Mouse (Mus musculus): ENCODE measurements at regions not wholly inside any gene's neighbourhood (a gene's known extent, or its start where the extent isn't known, plus 50 kb on each side); places are given as distances from the start of the nearest gene placed in this dataset.
A peak's percentile ranks its signal among the peaks of the same experiment; 100 is the strongest.

DNA sequence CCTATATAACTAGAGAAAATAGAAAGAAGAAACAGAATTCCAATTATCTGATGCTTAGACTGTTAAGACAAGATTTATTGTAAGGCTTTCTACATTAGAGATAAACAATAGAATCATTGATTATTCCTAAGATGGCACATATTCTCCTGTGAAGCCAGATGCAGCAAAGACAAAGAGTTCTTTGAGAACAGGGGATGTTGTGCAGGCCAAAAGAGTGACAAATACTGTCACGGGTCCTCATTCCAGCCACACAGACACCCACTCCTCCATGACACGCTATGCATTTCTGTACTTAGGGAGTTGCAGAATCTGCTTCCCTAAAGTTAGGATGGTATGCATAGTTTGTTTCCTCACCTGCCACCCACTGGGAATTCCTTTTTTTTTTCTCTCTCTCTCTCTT, 245.2 kb downstream of the Sv2b start:
- DNase-seq (ENCODE audit: low spot score in 2 of 2): no peak

- no peak for DNase-seq (ENCODE audit: low spot score in 2 of 2)
These were observed 258.8 kb downstream of the Sv2b start for GRCm38 (mm10) chr7:75050231-75050630.

- no peak for DNase-seq (ENCODE audit: low spot score in 2 of 2)
These were observed 259.3 kb downstream of the Sv2b start for GRCm38 (mm10) chr7:75049751-75050150.

- DNase-seq (ENCODE audit: low spot score in 2 of 2): no peak
These were observed 260.2 kb downstream of the Sv2b start for GRCm38 (mm10) chr7:75048822-75049221.

DNA sequence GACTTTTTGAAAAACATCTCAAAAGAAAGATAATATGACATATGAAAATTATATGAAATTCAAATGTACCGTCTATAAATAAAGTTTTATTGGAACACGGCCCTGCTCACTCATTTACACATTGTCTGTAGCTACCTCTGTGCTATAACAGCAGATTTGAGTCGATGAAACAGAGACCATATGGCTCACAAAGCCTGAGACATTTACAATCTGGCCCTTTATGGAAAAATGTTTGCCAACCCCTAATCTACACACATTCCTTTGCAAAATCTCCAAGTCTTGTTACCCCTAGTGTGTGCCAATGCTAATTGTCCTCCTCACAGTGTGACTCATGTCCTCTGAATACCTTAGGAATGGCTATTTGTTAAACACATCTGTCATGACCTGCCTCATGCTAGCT, 261.2 kb downstream of the Sv2b start:
- peak in 1 of 2 experiments; percentile 32 for DNase-seq (ENCODE audit: low spot score in 2 of 2)

GRCm38 (mm10) chr7:75040871-75041270, 268.2 kb downstream of the Sv2b start:
- no peak for DNase-seq (ENCODE audit: low spot score in 2 of 2)

GRCm38 (mm10) chr7:75026191-75026590, 282.9 kb downstream of the Sv2b start:
- DNase-seq (ENCODE audit: low spot score in 2 of 2): no peak

DNA sequence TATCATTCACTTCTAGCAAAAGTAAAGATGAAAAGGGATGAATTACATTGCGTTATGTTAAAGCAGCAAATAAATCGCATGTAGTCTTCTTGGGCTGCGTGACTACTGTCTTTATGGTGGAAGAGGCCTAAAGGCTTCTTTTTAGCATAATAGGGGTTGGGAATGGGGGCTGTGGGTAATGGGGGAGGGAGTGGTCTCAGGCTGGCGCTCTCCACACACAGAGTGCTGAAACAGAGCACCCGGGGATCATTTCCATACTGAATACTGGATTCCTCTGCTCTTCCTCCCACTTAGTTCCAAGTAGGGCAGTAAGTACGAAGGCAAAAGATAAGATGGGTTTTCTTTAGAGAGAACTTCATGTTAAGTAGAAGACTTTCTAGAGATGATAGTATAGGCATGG, 287.1 kb downstream of the Sv2b start:
- DNase-seq (ENCODE audit: low spot score in 2 of 2): no peak

GRCm38 (mm10) chr7:75018640-75019039, 290.4 kb downstream of the Sv2b start:
- peak; percentile 29 to 48 for DNase-seq (ENCODE audit: low spot score in 2 of 2)

- no peak for DNase-seq (ENCODE audit: low spot score in 2 of 2)
These were observed 300.6 kb downstream of the Sv2b start for GRCm38 (mm10) chr7:75008481-75008880.

- peak; percentile 46 to 50 for DNase-seq (ENCODE audit: low spot score in 2 of 2)
These were observed 318.9 kb downstream of the Sv2b start for GRCm38 (mm10) chr7:74990198-74990597.

- DNase-seq (ENCODE audit: low spot score in 2 of 2): no peak
These were observed 329.6 kb downstream of the Sv2b start for GRCm38 (mm10) chr7:74979479-74979878.

DNA sequence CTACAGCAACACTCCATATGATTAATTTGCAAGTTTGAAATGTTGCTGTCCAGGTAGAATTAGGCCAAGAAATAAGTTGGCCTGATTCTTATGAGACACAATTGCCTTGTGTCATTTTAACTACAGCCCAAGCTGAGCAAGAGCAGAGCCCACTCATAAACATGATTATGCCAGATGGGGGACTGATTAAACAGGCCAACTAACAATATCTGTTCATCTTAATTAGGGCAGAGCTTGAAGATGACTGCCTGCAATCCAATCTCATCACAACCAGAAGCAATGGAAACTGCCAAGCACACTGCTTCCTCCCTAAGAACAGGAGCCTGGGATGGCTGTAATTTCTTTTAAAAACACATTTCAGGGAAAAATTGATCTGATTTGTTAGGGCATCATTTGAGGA, 333.1 kb downstream of the Sv2b start:
- no peak for DNase-seq (ENCODE audit: low spot score in 2 of 2)

DNA sequence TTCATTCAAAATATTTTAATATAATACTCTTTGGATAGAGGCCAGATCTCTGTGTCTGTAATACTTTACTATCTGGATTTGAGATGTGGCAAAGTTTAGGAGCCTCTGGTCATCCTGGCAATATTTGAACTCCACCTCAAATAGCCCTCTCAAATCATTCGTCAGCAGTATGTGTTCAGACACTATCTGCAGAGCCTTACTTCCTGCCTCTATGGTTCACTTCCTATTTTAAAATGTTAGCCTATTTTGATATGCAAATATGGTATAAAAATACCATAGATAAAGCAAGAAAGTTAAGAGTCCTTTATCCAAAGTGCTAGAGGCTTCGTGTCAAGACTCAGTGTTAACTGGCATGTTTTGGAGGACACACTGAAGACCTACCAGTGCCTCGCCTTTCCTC, 334.6 kb downstream of the Sv2b start:
- no peak for DNase-seq (ENCODE audit: low spot score in 2 of 2)

- DNase-seq (ENCODE audit: low spot score in 2 of 2): peak; percentile 24 to 55
These were observed 364.5 kb downstream of the Sv2b start for GRCm38 (mm10) chr7:74944421-74945098.

- DNase-seq (ENCODE audit: low spot score in 2 of 2): peak; percentile 56 to 69
These were observed 366.1 kb downstream of the Sv2b start for GRCm38 (mm10) chr7:74942917-74943316.

DNA sequence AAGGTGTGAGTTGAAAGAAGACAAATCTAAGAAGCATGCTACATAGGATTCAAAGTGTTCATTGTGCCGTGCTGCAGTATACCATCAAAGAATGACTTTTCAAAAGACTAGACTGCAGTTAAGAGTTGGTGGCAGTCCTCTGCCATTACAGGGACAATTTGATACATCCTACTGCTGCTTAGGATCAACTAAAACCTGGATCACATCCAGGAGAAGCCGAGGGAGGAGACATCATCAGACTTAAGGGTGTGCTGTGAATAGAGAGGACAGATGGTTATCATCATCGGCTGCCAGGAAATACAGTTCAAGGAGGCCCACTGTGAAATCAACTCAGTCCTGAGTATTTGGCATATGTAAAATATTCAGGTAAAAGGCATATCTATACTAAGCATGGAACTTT, 366.9 kb downstream of the Sv2b start:
- DNase-seq (ENCODE audit: low spot score in 2 of 2): no peak

GRCm38 (mm10) chr7:74929142-74929829, 374.7 kb upstream of the Slco3a1 start:
- DNase-seq (ENCODE audit: low spot score in 2 of 2): no peak

DNA sequence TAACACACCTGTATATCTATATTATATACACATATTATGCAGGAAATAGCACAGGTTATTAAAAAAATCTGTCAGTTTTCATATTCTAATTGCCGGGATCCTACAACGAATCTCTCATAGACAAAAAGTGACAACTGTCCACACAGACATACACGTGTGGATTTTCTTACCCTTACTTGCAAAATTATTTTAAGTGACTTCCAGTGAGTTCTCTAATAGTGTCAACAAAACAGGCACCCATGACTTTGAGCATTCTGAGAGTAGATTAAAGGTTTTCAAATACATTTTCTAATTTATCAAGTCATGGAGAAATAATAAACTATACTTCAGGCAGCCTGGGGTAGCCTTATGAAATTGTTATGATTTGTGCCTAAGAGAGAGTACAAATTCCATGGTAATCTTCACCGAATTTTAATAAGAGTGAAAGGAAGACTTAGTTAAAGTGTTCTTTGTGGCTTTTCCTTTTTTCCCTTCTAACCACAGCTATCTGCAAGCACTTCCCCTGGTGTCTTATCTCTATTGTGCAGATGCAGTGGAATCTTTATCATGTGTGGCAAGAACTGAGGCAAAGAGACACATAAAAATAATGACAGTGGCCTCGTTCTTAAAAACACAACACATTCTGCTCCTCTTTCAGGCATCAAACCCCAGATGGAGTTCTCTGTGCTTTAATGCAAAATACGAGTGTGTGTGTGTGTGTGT, 373.8 kb upstream of the Slco3a1 start:
- no peak for DNase-seq (ENCODE audit: low spot score in 2 of 2)

DNA sequence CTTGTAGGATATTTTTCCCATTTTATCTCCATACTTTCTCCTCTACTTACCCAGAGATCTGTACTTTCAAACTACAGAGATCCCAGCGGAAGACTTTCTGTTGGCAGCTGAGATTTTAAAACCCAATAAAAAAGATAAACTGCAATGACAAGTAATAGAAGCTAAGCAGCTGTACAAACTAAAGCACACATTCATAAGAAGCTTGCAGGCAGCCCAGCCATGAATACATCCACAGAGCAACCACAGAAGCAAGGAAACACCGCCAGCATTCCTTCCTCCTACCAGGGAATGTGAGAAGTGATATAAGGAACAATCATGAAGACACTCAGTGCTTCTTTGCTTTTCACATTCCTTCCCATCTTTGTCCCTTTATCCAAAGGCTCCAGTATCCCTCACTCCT, 372.1 kb upstream of the Slco3a1 start:
- DNase-seq (ENCODE audit: low spot score in 2 of 2): no peak

- no peak for DNase-seq (ENCODE audit: low spot score in 2 of 2)
These were observed 369.6 kb upstream of the Slco3a1 start for GRCm38 (mm10) chr7:74924156-74924555.

GRCm38 (mm10) chr7:74908311-74908962, 353.9 kb upstream of the Slco3a1 start:
- DNase-seq (ENCODE audit: low spot score in 2 of 2): no peak
